Mouse (Mus musculus) myocyte (in vitro differentiated cells): ENCODE data around the gene Snx33.

Experiments used
- MAX ChIP-seq: IDR thresholded peaks from one replicate; pipeline ENCODE4 v1.6.1; 2011; ENCODE audit warnings: low read depth, mild to moderate bottlenecking, control low read depth
- MYOD1 ChIP-seq, 3 experiments: IDR thresholded peaks; one replicate each; pipeline ENCODE4 v1.6.1; 2011; ENCODE audit warnings: control low read depth in 2 of 3, low read depth in 2 of 3, mild to moderate bottlenecking in 2 of 3, moderate library complexity in 1 of 3; ENCODE audit not compliant: insufficient read length in 2 of 3, control insufficient read depth in 1 of 3
- MYOG ChIP-seq, 3 experiments: IDR thresholded peaks; one replicate each; pipeline ENCODE4 v1.6.1; 2011; ENCODE audit warnings: control low read depth in 2 of 3, low read depth in 2 of 3, mild to moderate bottlenecking in 2 of 3; ENCODE audit not compliant: insufficient read length in 2 of 3, control insufficient read depth in 1 of 3, insufficient read depth in 1 of 3
- POLR2A ChIP-seq: IDR thresholded peaks from one replicate; pipeline ENCODE4 v1.6.1; 2011; ENCODE audit warnings: low read depth, mild to moderate bottlenecking, control low read depth, moderate library complexity; ENCODE audit not compliant: insufficient read length
- POLR2AphosphoS2 ChIP-seq: IDR thresholded peaks from one replicate; pipeline ENCODE4 v1.6.1; 2011; ENCODE audit warnings: low read depth, control low read depth; ENCODE audit not compliant: insufficient read length
- TCF12 ChIP-seq: IDR thresholded peaks from one replicate; pipeline ENCODE4 v1.6.1; 2011; ENCODE audit warnings: mild to moderate bottlenecking, control low read depth; ENCODE audit not compliant: poor library complexity, insufficient read depth, severe bottlenecking
- USF1 ChIP-seq: IDR thresholded peaks from one replicate; pipeline ENCODE4 v1.6.1; 2011; ENCODE audit warnings: low read depth, mild to moderate bottlenecking, control low read depth, moderate library complexity

GRCm38 (mm10) chr9:56903662-56904061, 24.5 kb downstream of the Snx33 start:
- TF ChIP-seq USF1 (no peak), POLR2A (no peak), MYOD1 (IDR thresholded peaks at IDR 0.05; ENCODE audit: control insufficient read depth in 1 of 3, insufficient read length in 2 of 3, low read depth in 2 of 3) (no peak), POLR2AphosphoS2 (no peak), TCF12 (no peak), MAX (no peak), MYOG (IDR thresholded peaks at IDR 0.05; ENCODE audit: control insufficient read depth in 1 of 3, insufficient read depth in 1 of 3, insufficient read length in 2 of 3, low read depth in 2 of 3) (no peak)
